In the genomic region with DNA sequence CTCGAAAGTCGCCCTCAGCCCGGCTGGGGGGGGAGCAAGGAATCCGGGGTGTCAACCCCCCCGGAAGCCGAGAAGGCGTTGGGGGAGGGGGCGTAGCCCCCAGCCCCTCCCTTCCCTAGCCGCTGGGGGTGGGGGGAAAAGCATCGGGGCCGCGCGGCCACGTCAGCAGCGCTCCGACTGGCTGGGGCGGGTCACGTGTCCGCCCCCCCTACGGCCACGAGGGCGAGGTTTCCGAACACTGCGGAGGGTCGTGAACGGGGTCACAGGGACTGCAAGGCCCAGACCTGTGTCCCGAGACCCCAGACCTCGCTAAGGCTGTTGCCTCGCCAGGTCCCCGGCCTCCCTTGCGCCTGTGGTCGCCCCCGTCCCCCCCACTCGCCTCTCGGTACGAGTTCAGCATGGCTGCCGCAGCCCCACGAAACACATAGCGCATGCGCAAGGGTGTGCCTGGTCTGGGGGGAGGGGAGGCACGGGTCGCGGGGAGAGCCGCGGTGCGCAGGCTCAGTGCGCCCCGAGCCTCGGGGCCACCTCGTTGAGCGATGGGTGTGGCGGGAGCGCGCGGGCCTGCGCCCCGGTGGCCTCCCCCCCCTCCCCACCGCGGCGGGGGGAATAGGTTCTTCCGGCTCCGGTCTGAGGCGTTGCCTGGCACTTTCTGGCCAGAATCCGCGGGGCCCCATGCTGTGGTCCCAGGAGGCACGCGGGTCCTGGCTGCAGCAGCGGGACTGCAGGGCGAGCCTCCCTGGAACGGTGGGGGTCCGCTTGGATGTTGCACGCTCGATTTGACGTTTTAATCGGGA, we compare ENCODE assay signal across 8 mouse cellular contexts. TPM values are rescaled to one million over a fixed set of nuclear protein-coding genes. Genes with fewer than 3 reads are reported as not detected.
A peak's percentile ranks its signal among the peaks of the same experiment; 100 is the strongest.
DNase-seq lines count a peak whose midpoint lies in the region; ATAC-seq and TF ChIP-seq lines count a peak whose summit lies in the region.

Gene Brd2 (minus strand): TSS at position 447 of the 797 bp plus-strand sequence.

- no peaks in the 10 kb centered on the region for H3K9me3 ChIP-seq in E14TG2a.4 (ENCODE audit: low read length)
- no peaks in the 10 kb centered on the region for H3K9me3 ChIP-seq in forebrain, embryonic 12.5 days
- no peaks in the 10 kb centered on the region for H3K9me3 ChIP-seq in heart, embryonic 16.5 days (replicated peaks; ENCODE audit: control insufficient read depth, low read length)
- H3K9me3 ChIP-seq in liver, embryonic 14.5 days (ENCODE audit: control insufficient read depth, low read length): no peaks in the 10 kb centered on the region
- no peaks in the 10 kb centered on the region for H3K9me3 ChIP-seq in stomach, embryonic 15.5 days

- peak; percentile 95 for DNase-seq in c-Kit-positive CD71-positive TER-119-positive erythroid progenitor cells, embryonic 14.5 days (ENCODE audit: low spot score)
- DNase-seq in kidney, postnatal 36 days: peak; percentile 96 to 98
- DNase-seq in liver, embryonic 14.5 days (ENCODE audit: low read depth in 3 of 3, low spot score in 3 of 3): peak; percentile 85 to 92 (median 87)
- DNase-seq in neural tube, embryonic 10.5 days (ENCODE audit: extremely low spot score, low spot score): peak; percentile 99

- H3K4me1 ChIP-seq in E14TG2a.4 (replicated peaks; ENCODE audit: low read depth, low read length): peaks cover 39% of the 10 kb centered on the region
- peaks cover 19% of the 10 kb centered on the region for H3K4me1 ChIP-seq in forebrain, embryonic 12.5 days
- H3K4me1 ChIP-seq in heart, embryonic 16.5 days (ENCODE audit: control insufficient read depth, insufficient read depth, low read length): peaks cover 18% of the 10 kb centered on the region
- H3K4me1 ChIP-seq in liver, embryonic 14.5 days (replicated peaks; ENCODE audit: control insufficient read depth in 2 of 2, insufficient read depth in 2 of 2, low read length in 1 of 2): peaks cover 14 to 15% of the 10 kb centered on the region in 2 experiments
- peaks cover 21% of the 10 kb centered on the region for H3K4me1 ChIP-seq in stomach, embryonic 15.5 days

- H3K27ac ChIP-seq in forebrain, embryonic 12.5 days: peak within 1 kb of the TSS; percentile 100
- peak within 1 kb of the TSS; percentile 100 for H3K27ac ChIP-seq in heart, embryonic 16.5 days (ENCODE audit: low read length)
- H3K27ac ChIP-seq in liver, embryonic 14.5 days: peak within 1 kb of the TSS; percentile 99
- peak within 1 kb of the TSS; percentile 100 for H3K27ac ChIP-seq in stomach, embryonic 15.5 days

- TF ChIP-seq CTCF in E14TG2a.4 (conservative IDR thresholded peaks at IDR 0.05; ENCODE audit: low read length): no peak
- no peak for TF ChIP-seq CTCF in liver, embryonic 14.5 days (IDR thresholded peaks at IDR 0.05; ENCODE audit: low read depth)

- peak; percentile 59 for ATAC-seq in forebrain, embryonic 12.5 days (ENCODE audit: low FRiP score)
- ATAC-seq in heart, embryonic 16.5 days (replicated peaks; ENCODE audit: extremely low read depth, insufficient read depth, low FRiP score): peak; percentile 56
- ATAC-seq in liver, embryonic 14.5 days (ENCODE audit: insufficient read depth): peak; percentile 56
- ATAC-seq in stomach, embryonic 15.5 days (ENCODE audit: insufficient read depth, low FRiP score, low read depth): peak; percentile 56

- H3K9ac ChIP-seq in forebrain, embryonic 12.5 days: peak within 1 kb of the TSS; percentile 93
- H3K9ac ChIP-seq in heart, embryonic 16.5 days (ENCODE audit: low read length): peak within 1 kb of the TSS; percentile 100
- H3K9ac ChIP-seq in liver, embryonic 14.5 days (replicated peaks): peak within 1 kb of the TSS; percentile 99
- H3K9ac ChIP-seq in stomach, embryonic 15.5 days: peak within 1 kb of the TSS; percentile 89

- peaks cover 20% of the 10 kb centered on the region for H3K36me3 ChIP-seq in E14TG2a.4 (ENCODE audit: insufficient read depth, low read length)
- peaks cover 14% of the 10 kb centered on the region for H3K36me3 ChIP-seq in forebrain, embryonic 12.5 days (replicated peaks)
- H3K36me3 ChIP-seq in heart, embryonic 16.5 days (ENCODE audit: control insufficient read depth, insufficient read depth): peaks cover 5% of the 10 kb centered on the region; the same call in 1 of the 2 replicates
- peaks cover 14% of the 10 kb centered on the region for H3K36me3 ChIP-seq in liver, embryonic 14.5 days (replicated peaks; ENCODE audit: control insufficient read depth, insufficient read depth, low read depth)
- H3K36me3 ChIP-seq in stomach, embryonic 15.5 days: peaks cover 17% of the 10 kb centered on the region

- H3K27me3 ChIP-seq in E14TG2a.4 (ENCODE audit: insufficient read depth, low read length): no peaks in the 10 kb centered on the region
- H3K27me3 ChIP-seq in forebrain, embryonic 12.5 days: peaks cover 6% of the 10 kb centered on the region; the same call in 1 of the 2 replicates
- H3K27me3 ChIP-seq in heart, embryonic 16.5 days (ENCODE audit: control insufficient read depth, insufficient read depth, low read length): no peaks in the 10 kb centered on the region
- no peaks in the 10 kb centered on the region for H3K27me3 ChIP-seq in liver, embryonic 14.5 days (ENCODE audit: control insufficient read depth, insufficient read depth, low read length)
- H3K27me3 ChIP-seq in stomach, embryonic 15.5 days (replicated peaks): no peaks in the 10 kb centered on the region

- TF ChIP-seq EP300 in liver, embryonic 14.5 days (IDR thresholded peaks at IDR 0.05; ENCODE audit: low read depth): no peak; the same call in 1 of the 2 replicates

- peak within 1 kb of the TSS; percentile 99 for H3K4me2 ChIP-seq in forebrain, embryonic 12.5 days
- H3K4me2 ChIP-seq in heart, embryonic 16.5 days (ENCODE audit: low read depth, low read length): peak within 1 kb of the TSS; percentile 83
- peak within 1 kb of the TSS; percentile 100 for H3K4me2 ChIP-seq in liver, embryonic 14.5 days (ENCODE audit: low read depth)
- H3K4me2 ChIP-seq in stomach, embryonic 15.5 days: peak within 1 kb of the TSS; percentile 71

- WGBS in forebrain, embryonic 12.5 days: under 1% methylated on average over 73 of the region's 75 CpGs
- WGBS in heart, embryonic 16.5 days: under 1% methylated on average over 61 of the region's 75 CpGs
- WGBS in liver, embryonic 14.5 days (ENCODE audit: insufficient replicate concordance): under 1% methylated on average over 75 of the region's 75 CpGs
- WGBS in stomach, embryonic 15.5 days: under 1% methylated on average over 70 of the region's 75 CpGs

- H3K4me3 ChIP-seq in E14TG2a.4 (replicated peaks; ENCODE audit: low read length): peak within 1 kb of the TSS; percentile 99
- peak within 1 kb of the TSS; percentile 99 for H3K4me3 ChIP-seq in forebrain, embryonic 12.5 days (replicated peaks)
- peak within 1 kb of the TSS; percentile 89 for H3K4me3 ChIP-seq in heart, embryonic 16.5 days (ENCODE audit: low read length)
- H3K4me3 ChIP-seq in liver, embryonic 14.5 days (ENCODE audit: insufficient read depth in 1 of 2, low read depth in 2 of 2, low read length in 2 of 2): peak within 1 kb of the TSS; percentile 88 to 96
- H3K4me3 ChIP-seq in stomach, embryonic 15.5 days (replicated peaks): peak within 1 kb of the TSS; percentile 80

RNA-seq across cellular contexts. Expression of gene Brd2, which starts in this region (rescaled TPM):
- polyA plus RNA-seq in forebrain, embryonic 12.5 days (2016; fragmentation: Nextera tagmentation; extraction: Ambion mirVana): 138 and 146 TPM in 2 replicates
- 69.4 and 71.9 TPM in 2 replicates for polyA plus RNA-seq in heart, embryonic 16.5 days (2015; fragmentation: Nextera tagmentation; extraction: Ambion mirVana)
- polyA plus RNA-seq in liver, embryonic 14.5 days (2012; rRNA removed): 46.8 and 48.7 TPM in 2 replicates
- polyA plus RNA-seq in liver, embryonic 14.5 days (2014; fragmentation: Nextera tagmentation; extraction: Ambion mirVana): 28.8 and 37.5 TPM in 2 replicates
- polyA plus RNA-seq in stomach, embryonic 15.5 days (2015; fragmentation: Nextera tagmentation; extraction: Ambion mirVana): 98.3 and 107 TPM in 2 replicates

Comparison
In these comparisons a context has a peak if more than half of its experiments do, and no peak if none do; other contexts are left out.
1. Peak in every context shown above with its lines: DNase-seq, ATAC-seq, H3K4me3 ChIP-seq and H3K27ac ChIP-seq.